ENCODE assay signal across 11 mouse cellular contexts in the genomic region with DNA sequence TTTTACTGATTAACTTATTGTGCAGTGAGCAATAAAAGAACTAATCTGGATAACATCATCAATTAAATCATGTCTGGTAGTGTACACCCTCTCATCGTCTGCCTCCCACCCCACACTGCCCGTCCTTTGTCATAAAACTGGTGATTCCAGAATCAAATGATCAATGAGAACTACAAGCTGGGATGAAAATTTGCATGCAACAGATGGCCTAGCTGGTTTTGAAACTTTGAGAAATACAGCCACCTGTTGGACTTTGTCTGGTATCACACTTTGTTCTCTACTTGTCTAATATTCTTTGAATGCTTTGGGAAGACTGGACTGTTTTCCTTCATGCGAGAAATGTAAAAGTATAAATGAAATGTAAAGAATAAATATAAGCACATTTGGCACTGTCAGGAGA.
DNase-seq lines count a peak whose midpoint lies in the region; ATAC-seq and TF ChIP-seq lines count a peak whose summit lies in the region.
"Had no signal": no experiment of that assay in that cellular context is flagged by ENCODE, and none has a peak within 500 bp of the region (broad histone marks: within the 10 kb centered on the region; RNA-seq: fewer than 3 reads in every experiment).

No protein-coding gene starts in this region.

- no peaks in the 10 kb centered on the region for H3K4me1 ChIP-seq in intestine, postnatal 0 days (replicated peaks; ENCODE audit: control insufficient read depth, insufficient read depth, low read length)
- no peaks in the 10 kb centered on the region for H3K4me1 ChIP-seq in intestine, embryonic 16.5 days (ENCODE audit: control insufficient read depth, insufficient read depth, low read length)
- H3K4me1 ChIP-seq in midbrain, embryonic 14.5 days (ENCODE audit: control insufficient read depth, insufficient read depth, low read length): no peaks in the 10 kb centered on the region
- H3K4me1 ChIP-seq in midbrain, embryonic 10.5 days: no peaks in the 10 kb centered on the region
- no peaks in the 10 kb centered on the region for H3K4me1 ChIP-seq in embryonic facial prominence, embryonic 14.5 days (ENCODE audit: control insufficient read depth, insufficient read depth, low read length)
- H3K4me1 ChIP-seq: liver, embryonic 15.5 days had no signal

- peak; percentile 67 for TF ChIP-seq CTCF in intestine, postnatal 0 days (IDR thresholded peaks at IDR 0.05; ENCODE audit: low read depth)

- H3K27ac ChIP-seq in intestine, postnatal 0 days (ENCODE audit: low read depth, low read length): no peak overlapping the region
- H3K27ac ChIP-seq in intestine, embryonic 16.5 days (ENCODE audit: low read length): no peak overlapping the region
- no peak overlapping the region for H3K27ac ChIP-seq in midbrain, embryonic 14.5 days (replicated peaks; ENCODE audit: low read depth, low read length)
- H3K27ac ChIP-seq in midbrain, embryonic 10.5 days (replicated peaks): no peak overlapping the region
- H3K27ac ChIP-seq in embryonic facial prominence, embryonic 14.5 days (replicated peaks; ENCODE audit: low read depth, low read length): no peak overlapping the region
- H3K27ac ChIP-seq: liver, embryonic 15.5 days had no signal

- no peaks in the 10 kb centered on the region for H3K9me3 ChIP-seq in intestine, postnatal 0 days (ENCODE audit: control insufficient read depth)
- H3K9me3 ChIP-seq in intestine, embryonic 16.5 days (ENCODE audit: control insufficient read depth, low read length): no peaks in the 10 kb centered on the region
- no peaks in the 10 kb centered on the region for H3K9me3 ChIP-seq in midbrain, embryonic 14.5 days (ENCODE audit: control insufficient read depth, low read length)
- no peaks in the 10 kb centered on the region for H3K9me3 ChIP-seq in midbrain, embryonic 10.5 days (replicated peaks)
- H3K9me3 ChIP-seq in embryonic facial prominence, embryonic 14.5 days (ENCODE audit: control insufficient read depth, low read length): no peaks in the 10 kb centered on the region
- H3K9me3 ChIP-seq: liver, embryonic 15.5 days had no signal

- ATAC-seq in intestine, postnatal 0 days: no peak
- no peak for ATAC-seq in intestine, embryonic 16.5 days
- ATAC-seq in midbrain, embryonic 14.5 days (ENCODE audit: low FRiP score, low TSS enrichment): no peak
- no peak for ATAC-seq in embryonic facial prominence, embryonic 14.5 days (ENCODE audit: low read depth)
- ATAC-seq in megakaryocyte, adult 5-6 weeks (ENCODE audit: poor library complexity, severe bottlenecking): no peak

- peak; percentile 61 for DNase-seq in midbrain, embryonic 14.5 days
- DNase-seq in midbrain, embryonic 10.5 days (ENCODE audit: low spot score): no peak
- DNase-seq in embryonic facial prominence, embryonic 14.5 days (ENCODE audit: low spot score): peak; percentile 69
- DNase-seq in spleen, adult 18-20 months: no peak
- DNase-seq: right cerebral cortex, postnatal 25 days; thymus, postnatal 36 days had no signal

- H3K4me2 ChIP-seq in intestine, postnatal 0 days (replicated peaks; ENCODE audit: low read depth): no peak overlapping the region
- H3K4me2 ChIP-seq in intestine, embryonic 16.5 days (ENCODE audit: low read depth, low read length): no peak overlapping the region
- no peak overlapping the region for H3K4me2 ChIP-seq in midbrain, embryonic 14.5 days (ENCODE audit: low read length)
- H3K4me2 ChIP-seq in embryonic facial prominence, embryonic 14.5 days (ENCODE audit: low read depth, low read length): no peak overlapping the region
- H3K4me2 ChIP-seq: liver, embryonic 15.5 days had no signal

- WGBS in intestine, postnatal 0 days: 32% methylated on average over 3 of the region's 3 CpGs
- WGBS in intestine, embryonic 16.5 days: 26% methylated on average over 3 of the region's 3 CpGs
- WGBS in midbrain, embryonic 14.5 days: 43% methylated on average over 3 of the region's 3 CpGs
- WGBS in midbrain, embryonic 10.5 days: 72% methylated on average over 3 of the region's 3 CpGs
- 38% methylated on average over 3 of the region's 3 CpGs for WGBS in embryonic facial prominence, embryonic 14.5 days

- H3K9ac ChIP-seq in intestine, postnatal 0 days (ENCODE audit: low read depth, low read length): no peak overlapping the region
- no peak overlapping the region for H3K9ac ChIP-seq in intestine, embryonic 16.5 days (ENCODE audit: low read depth, low read length)
- H3K9ac ChIP-seq in midbrain, embryonic 14.5 days (replicated peaks; ENCODE audit: low read length): no peak overlapping the region
- no peak overlapping the region for H3K9ac ChIP-seq in embryonic facial prominence, embryonic 14.5 days (ENCODE audit: low read depth, low read length)
- H3K9ac ChIP-seq: liver, embryonic 15.5 days had no signal

- no peaks in the 10 kb centered on the region for H3K27me3 ChIP-seq in intestine, postnatal 0 days (replicated peaks; ENCODE audit: control insufficient read depth, insufficient read depth, low read length)
- no peaks in the 10 kb centered on the region for H3K27me3 ChIP-seq in intestine, embryonic 16.5 days (replicated peaks; ENCODE audit: control insufficient read depth, insufficient read depth, low read length)
- H3K27me3 ChIP-seq in midbrain, embryonic 14.5 days (ENCODE audit: control insufficient read depth, insufficient read depth, low read length): no peaks in the 10 kb centered on the region
- H3K27me3 ChIP-seq in midbrain, embryonic 10.5 days (ENCODE audit: low read depth, poor library complexity, severe bottlenecking): no peaks in the 10 kb centered on the region
- no peaks in the 10 kb centered on the region for H3K27me3 ChIP-seq in embryonic facial prominence, embryonic 14.5 days (replicated peaks; ENCODE audit: control insufficient read depth, insufficient read depth, low read length)
- H3K27me3 ChIP-seq: liver, embryonic 15.5 days had no signal

- no peak overlapping the region for H3K4me3 ChIP-seq in intestine, postnatal 0 days (ENCODE audit: low read depth, low read length)
- no peak overlapping the region for H3K4me3 ChIP-seq in intestine, embryonic 16.5 days (ENCODE audit: low read length)
- no peak overlapping the region for H3K4me3 ChIP-seq in midbrain, embryonic 14.5 days (replicated peaks; ENCODE audit: low read depth, low read length)
- no peak overlapping the region for H3K4me3 ChIP-seq in midbrain, embryonic 10.5 days
- no peak overlapping the region for H3K4me3 ChIP-seq in embryonic facial prominence, embryonic 14.5 days (ENCODE audit: low read depth, low read length)
- H3K4me3 ChIP-seq: liver, embryonic 15.5 days; myocyte had no signal

- H3K36me3 ChIP-seq in intestine, postnatal 0 days (ENCODE audit: control insufficient read depth, insufficient read depth): no peaks in the 10 kb centered on the region
- no peaks in the 10 kb centered on the region for H3K36me3 ChIP-seq in intestine, embryonic 16.5 days (ENCODE audit: control insufficient read depth, insufficient read depth, low read length)
- no peaks in the 10 kb centered on the region for H3K36me3 ChIP-seq in midbrain, embryonic 14.5 days (ENCODE audit: control insufficient read depth, insufficient read depth, low read length)
- H3K36me3 ChIP-seq in midbrain, embryonic 10.5 days: no peaks in the 10 kb centered on the region
- no peaks in the 10 kb centered on the region for H3K36me3 ChIP-seq in embryonic facial prominence, embryonic 14.5 days (ENCODE audit: control insufficient read depth, insufficient read depth, low read length)
- H3K36me3 ChIP-seq: liver, embryonic 15.5 days had no signal

Comparison
In these comparisons a context has a peak if more than half of its experiments do, and no peak if none do; other contexts are left out.
1. DNase-seq: peak in midbrain, embryonic 14.5 days (single experiment) and embryonic facial prominence, embryonic 14.5 days (single experiment); none in midbrain, embryonic 10.5 days (single experiment) and spleen, adult 18-20 months (0 of 2).